Mouse (Mus musculus) bone marrow macrophage, adult 2 months (primary cell): ENCODE measurements around the gene Kmt2c.

Experiments
- CTCF ChIP-seq: IDR thresholded peaks from 2 replicates; pipeline ENCODE4 v1.5.1; 2012; ENCODE audit warnings: low read depth, mild to moderate bottlenecking, low read length, moderate library complexity
- POLR2A ChIP-seq: IDR thresholded peaks from 2 replicates; pipeline ENCODE4 v1.6.1; 2012; ENCODE audit warnings: mild to moderate bottlenecking, low read depth, low read length, borderline replicate concordance

- no peak for TF ChIP-seq POLR2A
- no peak for TF ChIP-seq CTCF
Observed at GRCm38 (mm10) chr5:25544566-25544965, 46.0 kb upstream of the Kmt2c start.
